Mouse (Mus musculus) kidney, embryonic 14.5 days (tissue): ENCODE data around the gene Zfp738. TPM values are rescaled to one million over a fixed set of nuclear protein-coding genes. Genes with fewer than 3 reads are reported as not detected.
"Not testable (repeated sequence)": the region's sequence is repeated elsewhere in the genome, so short reads cannot be mapped to it uniquely, and the experiment has no call there.

Experiments
- ATAC-seq: fragments of 200-750 bp; cut with Nextera tagmentation; 2 replicates; pipeline ENCODE4 v1.8.0; 2017; ENCODE audit warnings: moderate number of reproducible peaks, mild to moderate bottlenecking, moderate TSS enrichment, moderate library complexity; ENCODE audit not compliant: low FRiP score, low TSS enrichment
- H3K27ac ChIP-seq: fragments of 300-500 bp; sonication (generic); 2 replicates; pipeline ENCODE4 v1.5.1; 2014; ENCODE audit warnings: low read depth, mild to moderate bottlenecking, low read length, moderate library complexity, mixed read lengths
- H3K27me3 ChIP-seq: fragments of 300-500 bp; sonication (generic); 2 replicates; pipeline ENCODE4 v1.6.1; 2014; ENCODE audit warnings: mild to moderate bottlenecking, low read length; ENCODE audit not compliant: control insufficient read depth, insufficient read depth
- H3K36me3 ChIP-seq: fragments of 300-500 bp; sonication (generic); 2 replicates; pipeline ENCODE4 v1.6.1; 2014; ENCODE audit warnings: low read length, mixed read lengths; ENCODE audit not compliant: control insufficient read depth, insufficient read depth
- H3K4me1 ChIP-seq: fragments of 300-500 bp; sonication (generic); 2 replicates; pipeline ENCODE4 v1.6.1; 2014; ENCODE audit warnings: low read length, mixed read lengths; ENCODE audit not compliant: control insufficient read depth, insufficient read depth
- H3K4me2 ChIP-seq: fragments of 300-500 bp; sonication (generic); replicated peaks from 2 replicates; pipeline ENCODE4 v1.6.1; 2014; ENCODE audit warnings: low read depth, mild to moderate bottlenecking, low read length
- H3K4me3 ChIP-seq: fragments of 300-500 bp; sonication (generic); 2 replicates; pipeline ENCODE4 v1.5.1; 2014; ENCODE audit warnings: mild to moderate bottlenecking, low read length
- H3K9ac ChIP-seq: fragments of 300-500 bp; sonication (generic); 2 replicates; pipeline ENCODE4 v1.6.1; 2014; ENCODE audit warnings: low read depth, mild to moderate bottlenecking, low read length, moderate library complexity
- H3K9me3 ChIP-seq: fragments of 300-500 bp; sonication (generic); 2 replicates; pipeline ENCODE4 v1.6.1; 2016; ENCODE audit warnings: low read length; ENCODE audit not compliant: control insufficient read depth
- WGBS: fragments of 180-500 bp; shearing (Covaris S2); extraction: QIAGEN DNeasy Blood & Tissue Kit; methylation state at CpG from one replicate; pipeline ENCODE4 v1.1.7; 2014; 5-methylcytosine and 5-hydroxymethylcytosine counted together
- polyA plus RNA-seq: library from polyadenylated mRNA; unstranded; fragments of >200 nt; fragmentation: Nextera tagmentation; extraction: Ambion mirVana; gene quantifications from 2 replicates; pipeline ENCODE4 v1.2.1, GENCODE M21; 2014

The Zfp738 gene
- 9.6 and 11.2 TPM in 2 replicates for polyA plus RNA-seq

DNA sequence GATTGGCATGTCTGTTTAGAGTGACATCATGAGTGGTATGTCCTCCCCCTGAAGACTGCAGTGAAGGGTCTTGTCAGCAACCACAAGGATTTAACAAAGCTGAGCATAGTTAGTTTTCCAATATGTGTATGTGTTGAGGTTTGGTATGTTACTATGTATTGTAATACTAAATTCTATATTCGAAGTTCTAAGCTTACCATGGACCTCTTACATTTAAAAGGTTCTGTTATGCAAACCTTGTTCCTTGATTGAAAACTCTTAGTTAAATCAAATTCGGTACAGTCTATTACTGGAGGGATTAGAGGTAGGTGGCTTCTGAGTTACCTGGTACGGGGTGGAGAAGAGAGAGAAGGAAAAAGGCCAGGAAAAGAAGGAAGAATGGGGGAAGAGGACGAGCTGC lies at the start of gene Zfp738:
Gene Zfp738 (minus strand): TSS at position 101 of the 400 bp plus-strand sequence.
- no peaks in the 10 kb centered on the region for H3K36me3 ChIP-seq
- 85% methylated on average over 4 of the region's 4 CpGs for WGBS
- no peaks in the 10 kb centered on the region for H3K4me1 ChIP-seq
- H3K9ac ChIP-seq, result no peak within 1 kb of the TSS
- no peak within 1 kb of the TSS for H3K4me3 ChIP-seq
- no peaks in the 10 kb centered on the region for H3K9me3 ChIP-seq
- ATAC-seq, result no peak
- no peak within 1 kb of the TSS for H3K27ac ChIP-seq
- no peak within 1 kb of the TSS for H3K4me2 ChIP-seq
- no peaks in the 10 kb centered on the region for H3K27me3 ChIP-seq

- not testable (repeated sequence) for H3K36me3 ChIP-seq, ATAC-seq, H3K27ac ChIP-seq, H3K4me1 ChIP-seq, H3K27me3 ChIP-seq, H3K9ac ChIP-seq, H3K4me2 ChIP-seq, H3K4me3 ChIP-seq, H3K9me3 ChIP-seq
- 96% methylated on average over 9 of the region's 9 CpGs for WGBS
These were observed 47.5 kb upstream of the Zfp738 start for GRCm38 (mm10) chr13:67734391-67734790.

- H3K27me3 ChIP-seq, H3K9me3 ChIP-seq, H3K36me3 ChIP-seq, H3K4me1 ChIP-seq, H3K27ac ChIP-seq: not testable (repeated sequence)
- peak overlapping the region; percentile 71; the same call in 1 of the 2 replicates for H3K9ac ChIP-seq
- H3K4me2 ChIP-seq, result peak overlapping the region; percentile 53
- H3K4me3 ChIP-seq, result peak overlapping the region; percentile 54
- 29% methylated on average over 4 of the region's 4 CpGs for WGBS
- ATAC-seq, result peak; percentile 91
These were observed 42.6 kb upstream of the Zfp738 start for GRCm38 (mm10) chr13:67729441-67729840.

GRCm38 (mm10) chr13:67728641-67729318 lies 41.9 kb upstream of the Zfp738 start, which contains the start of gene Zfp65:
Gene Zfp65, minus strand, starts transcription at chr13:67729173.
- 2% methylated on average over 16 of the region's 21 CpGs for WGBS
- Histone ChIP-seq H3K4me1 (no peaks in the 10 kb centered on the region), H3K27ac (peak within 1 kb of the TSS; percentile 18; the same call in 1 of the 2 replicates), H3K27me3 (no peaks in the 10 kb centered on the region), H3K9me3 (no peaks in the 10 kb centered on the region), H3K4me3 (peak within 1 kb of the TSS; percentile 54), H3K9ac (peak within 1 kb of the TSS; percentile 71), H3K4me2 (peak within 1 kb of the TSS; percentile 53), H3K36me3 (no peaks in the 10 kb centered on the region)
- ATAC-seq, result peak; percentile 86

GRCm38 (mm10) chr13:67728106-67728505 lies 41.2 kb upstream of the Zfp738 start:
- Histone ChIP-seq H3K4me3 (peak overlapping the region; percentile 54), H3K9ac (peak overlapping the region; percentile 71; the same call in 1 of the 2 replicates), H3K4me1 (peaks cover 3% of the 10 kb centered on the region; the same call in 1 of the 2 replicates), H3K36me3 (no peaks in the 10 kb centered on the region), H3K4me2 (peak overlapping the region; percentile 53), H3K27me3 (no peaks in the 10 kb centered on the region), H3K9me3 (no peaks in the 10 kb centered on the region), H3K27ac (no peak overlapping the region)
- no peak for ATAC-seq
- WGBS, result 73% methylated on average over 1 of the region's 1 CpGs

DNA sequence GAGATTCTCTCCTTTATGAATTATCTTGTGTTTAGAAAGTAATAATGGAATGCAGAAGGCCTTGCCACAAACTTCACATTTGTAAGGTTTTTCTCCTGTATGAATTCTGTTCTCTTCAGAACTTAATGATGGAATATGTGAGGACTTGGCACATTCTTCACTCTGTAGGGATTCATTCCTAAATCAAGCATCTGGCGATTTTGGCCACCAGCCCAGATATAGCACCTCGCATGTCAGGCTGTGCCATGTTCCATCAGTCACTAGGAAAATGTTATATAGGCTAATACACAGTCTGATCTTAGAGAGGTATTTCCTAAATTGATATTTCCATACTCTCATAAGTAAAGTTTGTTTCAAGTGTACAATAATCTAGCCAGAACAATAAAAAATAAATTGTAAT lies 38.5 kb upstream of the Zfp738 start:
- ATAC-seq, H3K27ac ChIP-seq, H3K9ac ChIP-seq, H3K27me3 ChIP-seq, H3K9me3 ChIP-seq, H3K4me3 ChIP-seq, H3K4me2 ChIP-seq, H3K4me1 ChIP-seq, H3K36me3 ChIP-seq: not testable (repeated sequence)
- 82% methylated on average over 2 of the region's 2 CpGs for WGBS

GRCm38 (mm10) chr13:67723848-67724479 lies 37.1 kb upstream of the Zfp738 start:
- Histone ChIP-seq H3K36me3 (no peaks in the 10 kb centered on the region), H3K9ac (peak overlapping the region; percentile 82), H3K27ac (0 out of 2 replicates have a peak overlapping the region, but pooled peaks have one; percentile 30), H3K27me3 (no peaks in the 10 kb centered on the region), H3K4me2 (peak overlapping the region; percentile 58), H3K4me1 (peaks cover 3% of the 10 kb centered on the region; the same call in 1 of the 2 replicates), H3K9me3 (no peaks in the 10 kb centered on the region), H3K4me3 (peak overlapping the region; percentile 79)
- ATAC-seq, result peak; percentile 97
- under 1% methylated on average over 17 of the region's 17 CpGs for WGBS

- Histone ChIP-seq H3K9ac (peak overlapping the region; percentile 70; the same call in 1 of the 2 replicates), H3K4me2 (peak overlapping the region; percentile 65), H3K4me3 (peak overlapping the region; percentile 74)
- not testable (repeated sequence) for H3K27me3 ChIP-seq, H3K9me3 ChIP-seq, H3K4me1 ChIP-seq, H3K27ac ChIP-seq, H3K36me3 ChIP-seq
- ATAC-seq, result peak; percentile 37; the same call in 1 of the 2 replicates
- 78% methylated on average over 2 of the region's 2 CpGs for WGBS
These were observed 3.0 kb downstream of the Zfp738 start for GRCm38 (mm10) chr13:67683841-67684240.
